Mouse (Mus musculus) lung, embryonic 14.5 days (tissue): ENCODE data around the gene Creb5. TPM values are rescaled to one million over a fixed set of nuclear protein-coding genes. Genes with fewer than 3 reads are reported as not detected.

Experiments used
- ATAC-seq: fragments of 200-750 bp; cut with Nextera tagmentation; 2 replicates; pipeline ENCODE4 v1.8.0; 2017; ENCODE audit warnings: mild to moderate bottlenecking, moderate TSS enrichment, moderate library complexity; ENCODE audit not compliant: insufficient read depth
- DNase-seq: peaks from one replicate; pipeline ENCODE4 v3.0.0-alpha.2; 2015
- H3K27ac ChIP-seq: fragments of 300-500 bp; sonication (generic); 2 replicates; pipeline ENCODE4 v1.5.1; 2014; ENCODE audit warnings: low read depth, mild to moderate bottlenecking, moderate library complexity
- H3K27me3 ChIP-seq: fragments of 300-500 bp; sonication (generic); 2 replicates; pipeline ENCODE4 v1.6.1; 2014; ENCODE audit warnings: low read length, control low read depth; ENCODE audit not compliant: insufficient read depth
- H3K36me3 ChIP-seq: fragments of 300-500 bp; sonication (generic); 2 replicates; pipeline ENCODE4 v1.6.1; 2014; ENCODE audit warnings: control low read depth; ENCODE audit not compliant: insufficient read depth
- H3K4me1 ChIP-seq: fragments of 300-500 bp; sonication (generic); 2 replicates; pipeline ENCODE4 v1.6.1; 2014; ENCODE audit warnings: antibody characterized with exemption, control low read depth; ENCODE audit not compliant: insufficient read depth
- H3K4me2 ChIP-seq: fragments of 300-500 bp; sonication (generic); 2 replicates; pipeline ENCODE4 v1.6.1; 2014; ENCODE audit warnings: mild to moderate bottlenecking
- H3K4me3 ChIP-seq: fragments of 300-500 bp; sonication (generic); 2 replicates; pipeline ENCODE4 v1.5.1; 2014; ENCODE audit warnings: low read depth, low read length
- H3K9ac ChIP-seq: fragments of 300-500 bp; sonication (generic); 2 replicates; pipeline ENCODE4 v1.6.1; 2014
- H3K9me3 ChIP-seq: fragments of 300-500 bp; sonication (generic); 2 replicates; pipeline ENCODE4 v1.6.1; 2016; ENCODE audit warnings: low read depth, low read length, control low read depth
- CTCF ChIP-seq: IDR thresholded peaks from 2 replicates; pipeline ENCODE4 v1.5.1; 2016; ENCODE audit warnings: antibody characterized with exemption, low read depth
- WGBS: fragments of 180-500 bp; shearing (Covaris S2); extraction: QIAGEN DNeasy Blood & Tissue Kit; methylation state at CpG from one replicate; pipeline ENCODE4 v1.1.7; 2014; 5-methylcytosine and 5-hydroxymethylcytosine counted together
- polyA plus RNA-seq: library from polyadenylated mRNA; unstranded; fragments of >200 nt; fragmentation: Nextera tagmentation; extraction: Ambion mirVana; gene quantifications from 2 replicates; pipeline ENCODE4 v1.2.1, GENCODE M21; 2014

Creb5 gene
- polyA plus RNA-seq, 1 experiment from 2014 or later, result 6.4 TPM

- ATAC-seq, result no peak
- TF ChIP-seq CTCF, result no peak
- Histone ChIP-seq H3K27me3 (no peaks in the 10 kb centered on the region), H3K4me1 (no peaks in the 10 kb centered on the region), H3K4me3 (no peak overlapping the region), H3K9me3 (no peaks in the 10 kb centered on the region), H3K27ac (no peak overlapping the region), H3K36me3 (no peaks in the 10 kb centered on the region), H3K4me2 (no peak overlapping the region), H3K9ac (no peak overlapping the region)
- no peak for DNase-seq
- 56% methylated on average over 6 of the region's 6 CpGs for WGBS
Measured at GRCm38 (mm10) chr6:53463261-53463813, 176.3 kb downstream of the Creb5 start.

- no peaks in the 10 kb centered on the region for H3K9me3 ChIP-seq
- ATAC-seq (no peak), DNase-seq (no peak)
- H3K36me3 ChIP-seq, result no peaks in the 10 kb centered on the region
- no peak overlapping the region for H3K27ac ChIP-seq
- peaks cover 7% of the 10 kb centered on the region; the same call in 1 of the 2 replicates for H3K4me1 ChIP-seq
- TF ChIP-seq CTCF, result no peak
- WGBS, result 58% methylated on average over 4 of the region's 4 CpGs
- no peak overlapping the region for H3K4me2 ChIP-seq
- H3K4me3 ChIP-seq, result no peak overlapping the region
- H3K9ac ChIP-seq, result no peak overlapping the region
- no peaks in the 10 kb centered on the region for H3K27me3 ChIP-seq
Measured at GRCm38 (mm10) chr6:53469204-53469603, 182.1 kb downstream of the Creb5 start.

GRCm38 (mm10) chr6:53469703-53470102, 182.6 kb downstream of the Creb5 start:
- Histone ChIP-seq H3K36me3 (no peaks in the 10 kb centered on the region), H3K9ac (no peak overlapping the region), H3K4me1 (peaks cover 7% of the 10 kb centered on the region; the same call in 1 of the 2 replicates), H3K9me3 (no peaks in the 10 kb centered on the region), H3K27me3 (no peaks in the 10 kb centered on the region), H3K4me3 (no peak overlapping the region), H3K27ac (no peak overlapping the region), H3K4me2 (no peak overlapping the region)
- 74% methylated on average over 2 of the region's 2 CpGs for WGBS
- no peak for TF ChIP-seq CTCF
- no peak for DNase-seq
- no peak for ATAC-seq

GRCm38 (mm10) chr6:53470559-53470958, 183.5 kb downstream of the Creb5 start:
- Histone ChIP-seq H3K9me3 (no peaks in the 10 kb centered on the region), H3K36me3 (no peaks in the 10 kb centered on the region), H3K4me1 (peaks cover 7% of the 10 kb centered on the region; the same call in 1 of the 2 replicates), H3K27ac (no peak overlapping the region), H3K9ac (no peak overlapping the region), H3K4me2 (peak overlapping the region; percentile 16; the same call in 1 of the 2 replicates), H3K4me3 (no peak overlapping the region), H3K27me3 (no peaks in the 10 kb centered on the region)
- peak; percentile 37 for TF ChIP-seq CTCF
- DNase-seq, result peak; percentile 58
- no peak for ATAC-seq
- WGBS, result 34% methylated on average over 8 of the region's 8 CpGs

- H3K9me3 ChIP-seq, result no peaks in the 10 kb centered on the region
- no peak for DNase-seq
- TF ChIP-seq CTCF, result no peak
- H3K4me1 ChIP-seq, result peaks cover 7% of the 10 kb centered on the region; the same call in 1 of the 2 replicates
- no peak for ATAC-seq
- H3K4me2 ChIP-seq, result peak overlapping the region; percentile 16; the same call in 1 of the 2 replicates
- H3K4me3 ChIP-seq, result no peak overlapping the region
- no peak overlapping the region for H3K9ac ChIP-seq
- no peak overlapping the region for H3K27ac ChIP-seq
- no peaks in the 10 kb centered on the region for H3K36me3 ChIP-seq
- no peaks in the 10 kb centered on the region for H3K27me3 ChIP-seq
- 41% methylated on average over 9 of the region's 9 CpGs for WGBS
Measured at GRCm38 (mm10) chr6:53470999-53471591, 184.0 kb downstream of the Creb5 start.

- 73% methylated on average over 7 of the region's 7 CpGs for WGBS
Measured at GRCm38 (mm10) chr6:53472751-53473150, 185.7 kb downstream of the Creb5 start.

GRCm38 (mm10) chr6:53477501-53477900, 190.4 kb downstream of the Creb5 start:
- Histone ChIP-seq H3K27ac (no peak overlapping the region), H3K27me3 (no peaks in the 10 kb centered on the region), H3K4me3 (no peak overlapping the region), H3K36me3 (no peaks in the 10 kb centered on the region), H3K4me1 (no peaks in the 10 kb centered on the region), H3K9me3 (no peaks in the 10 kb centered on the region), H3K9ac (no peak overlapping the region), H3K4me2 (no peak overlapping the region)
- no peak for TF ChIP-seq CTCF
- no peak for DNase-seq
- ATAC-seq, result no peak
- WGBS, result 87% methylated on average over 5 of the region's 5 CpGs

More at GRCm38 (mm10) chr6:53472751-53473150, 185.7 kb downstream of the Creb5 start:
- ATAC-seq, result no peak
- Histone ChIP-seq H3K4me3 (no peak overlapping the region), H3K27me3 (no peaks in the 10 kb centered on the region), H3K4me1 (peaks cover 7% of the 10 kb centered on the region; the same call in 1 of the 2 replicates), H3K9ac (no peak overlapping the region), H3K4me2 (no peak overlapping the region), H3K36me3 (no peaks in the 10 kb centered on the region), H3K27ac (no peak overlapping the region), H3K9me3 (no peaks in the 10 kb centered on the region)
- TF ChIP-seq CTCF, result no peak
- DNase-seq, result no peak
